Mouse (Mus musculus) spleen, adult 2 months (tissue): ENCODE measurements around the gene Ssc4d. TPM values are rescaled to one million over a fixed set of nuclear protein-coding genes. Genes with fewer than 3 reads are reported as not detected.

Experiments
- DNase-seq, 2 experiments: peaks; one replicate each; pipeline versions ENCODE4 v3.0.0 to v3.0.0-alpha.2; 2012 to 2021; ENCODE audit warnings: low spot score in 2 of 2, low read depth in 1 of 2
- H3K27ac ChIP-seq: fragments of 200-500 bp; 2 replicates; pipeline ENCODE4 v1.5.1; 2012; ENCODE audit warnings: low read length, inconsistent platforms; ENCODE audit not compliant: insufficient read depth
- H3K27me3 ChIP-seq: fragments of 200-500 bp; 2 replicates; pipeline ENCODE4 v1.6.1; 2012; ENCODE audit warnings: mild to moderate bottlenecking, moderate library complexity, low read length, inconsistent platforms; ENCODE audit not compliant: control insufficient read depth, insufficient read depth
- H3K36me3 ChIP-seq: fragments of 200-500 bp; 2 replicates; pipeline ENCODE4 v1.6.1; 2012; ENCODE audit warnings: mild to moderate bottlenecking, low read length, inconsistent platforms; ENCODE audit not compliant: control insufficient read depth, insufficient read depth
- H3K4me1 ChIP-seq: fragments of 200-500 bp; 2 replicates; pipeline ENCODE4 v1.6.1; 2011; ENCODE audit warnings: inconsistent platforms; ENCODE audit not compliant: control insufficient read depth, insufficient read depth, insufficient read length
- H3K4me3 ChIP-seq: fragments of 200-500 bp; 2 replicates; pipeline ENCODE4 v1.5.1; 2011; ENCODE audit warnings: mild to moderate bottlenecking, inconsistent platforms; ENCODE audit not compliant: insufficient read depth, insufficient read length; ENCODE audit errors: extremely low read depth
- CTCF ChIP-seq: fragments of 200-500 bp; IDR thresholded peaks from 2 replicates; pipeline ENCODE4 v1.5.1; 2011; ENCODE audit warnings: mild to moderate bottlenecking, inconsistent platforms; ENCODE audit not compliant: insufficient read depth, insufficient read length, insufficient replicate concordance; ENCODE audit errors: extremely low read depth
- POLR2A ChIP-seq: fragments of 200-500 bp; IDR thresholded peaks from 2 replicates; pipeline ENCODE4 v1.6.1; 2011; ENCODE audit warnings: low read depth, low read length, inconsistent platforms
- WGBS: fragments of 180-500 bp; shearing (Covaris S2); methylation state at CpG from one replicate; pipeline ENCODE4 v1.1.7; 2018; 5-methylcytosine and 5-hydroxymethylcytosine counted together
- polyA plus RNA-seq: library from polyadenylated mRNA; depleted of rRNA; stranded (reverse); fragments of >200 nt; gene quantifications from 2 replicates; pipeline ENCODE4 v1.2.3, GENCODE M21; 2012

The Ssc4d gene
- polyA plus RNA-seq, 1 experiment: 2.0 TPM

GRCm38 (mm10) chr5:135956300-135957206 lies 17.8 kb downstream of the Ssc4d start:
- no peak for DNase-seq
- peaks cover 9% of the 10 kb centered on the region for H3K4me1 ChIP-seq
- no peak for TF ChIP-seq POLR2A
- no peak for TF ChIP-seq CTCF
- no peaks in the 10 kb centered on the region for H3K27me3 ChIP-seq
- H3K36me3 ChIP-seq: no peaks in the 10 kb centered on the region
- no peak overlapping the region for H3K4me3 ChIP-seq
- 59% methylated on average over 9 of the region's 9 CpGs for WGBS
- peak overlapping the region; percentile 86 for H3K27ac ChIP-seq

- no peak overlapping the region for H3K27ac ChIP-seq
- 82% methylated on average over 2 of the region's 2 CpGs for WGBS
- H3K27me3 ChIP-seq: no peaks in the 10 kb centered on the region
- DNase-seq: no peak
- no peaks in the 10 kb centered on the region for H3K4me1 ChIP-seq
- TF ChIP-seq POLR2A: no peak
- no peak for TF ChIP-seq CTCF
- H3K36me3 ChIP-seq: no peaks in the 10 kb centered on the region
- no peak overlapping the region for H3K4me3 ChIP-seq
These were observed 21.5 kb downstream of the Ssc4d start for GRCm38 (mm10) chr5:135952830-135953229.

DNA sequence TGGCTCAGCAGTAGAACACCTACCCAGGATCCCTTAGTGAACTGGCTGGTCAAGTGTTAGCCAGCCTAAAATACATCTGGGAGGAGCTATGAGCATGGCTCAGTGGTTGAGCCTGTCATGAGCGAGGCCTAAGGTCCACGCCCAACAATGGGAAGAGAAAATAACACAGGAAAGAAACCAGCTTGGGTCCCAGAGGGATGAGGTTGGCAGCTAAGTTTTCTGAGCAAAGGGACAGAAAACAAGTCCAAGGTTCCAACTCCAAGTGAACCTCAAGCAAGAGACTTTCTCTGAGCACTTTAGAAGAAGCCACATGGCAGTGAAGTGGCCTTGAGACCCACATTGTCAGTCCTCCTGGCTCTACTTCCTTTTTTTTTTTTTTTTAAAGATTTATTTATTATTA lies 22.7 kb downstream of the Ssc4d start:
- TF ChIP-seq POLR2A (no peak), CTCF (no peak)
- H3K4me1 ChIP-seq: no peaks in the 10 kb centered on the region
- no peak for DNase-seq
- no peaks in the 10 kb centered on the region for H3K36me3 ChIP-seq
- WGBS: 84% methylated on average over 2 of the region's 2 CpGs
- H3K4me3 ChIP-seq: no peak overlapping the region
- no peak overlapping the region for H3K27ac ChIP-seq
- H3K27me3 ChIP-seq: no peaks in the 10 kb centered on the region

DNA sequence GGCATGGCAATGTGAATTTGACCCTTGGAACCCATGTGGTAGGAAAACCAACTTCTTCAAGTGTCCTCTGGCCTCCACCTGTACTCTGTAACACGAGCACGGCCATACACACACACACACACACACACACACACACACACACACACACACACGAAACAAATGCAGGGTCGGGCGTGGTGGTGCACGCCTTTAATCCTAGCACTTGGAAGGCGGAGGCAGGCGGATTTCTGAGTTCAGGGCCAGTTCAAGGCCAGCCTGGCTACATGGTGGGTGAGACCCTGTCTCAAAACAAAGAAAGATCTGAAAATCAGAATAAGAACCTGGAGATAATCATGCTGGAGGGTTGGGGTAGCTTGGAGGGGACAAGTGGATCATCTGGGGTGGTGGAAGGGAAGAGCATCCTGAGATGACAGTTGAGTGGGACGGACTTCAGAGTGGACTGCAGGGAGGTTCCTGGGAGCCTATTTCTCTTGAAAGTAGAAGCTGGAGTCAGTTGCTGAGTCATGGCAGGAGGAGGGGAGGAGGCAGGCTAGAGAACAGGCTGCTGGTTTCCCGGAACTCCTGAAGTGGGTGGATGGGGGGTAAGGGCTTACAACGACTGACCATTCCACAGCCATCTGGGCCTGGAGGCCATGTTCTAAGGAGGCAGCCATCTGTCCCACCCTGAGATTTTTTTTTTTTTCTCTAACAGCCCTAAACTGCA lies 23.5 kb downstream of the Ssc4d start:
- H3K27me3 ChIP-seq: no peaks in the 10 kb centered on the region
- H3K27ac ChIP-seq: no peak overlapping the region
- WGBS: 69% methylated on average over 11 of the region's 11 CpGs
- TF ChIP-seq CTCF: no peak
- TF ChIP-seq POLR2A: no peak
- no peak for DNase-seq
- no peaks in the 10 kb centered on the region for H3K4me1 ChIP-seq
- no peaks in the 10 kb centered on the region for H3K36me3 ChIP-seq
- H3K4me3 ChIP-seq: no peak overlapping the region

- H3K4me1 ChIP-seq: no peaks in the 10 kb centered on the region
- no peak for DNase-seq
- no peaks in the 10 kb centered on the region for H3K36me3 ChIP-seq
- H3K27ac ChIP-seq: no peak overlapping the region
- WGBS: 86% methylated on average over 5 of the region's 5 CpGs
- H3K4me3 ChIP-seq: no peak overlapping the region
- TF ChIP-seq CTCF (no peak), POLR2A (no peak)
- H3K27me3 ChIP-seq: no peaks in the 10 kb centered on the region
These were observed 27.7 kb downstream of the Ssc4d start for GRCm38 (mm10) chr5:135946621-135947020.

DNA sequence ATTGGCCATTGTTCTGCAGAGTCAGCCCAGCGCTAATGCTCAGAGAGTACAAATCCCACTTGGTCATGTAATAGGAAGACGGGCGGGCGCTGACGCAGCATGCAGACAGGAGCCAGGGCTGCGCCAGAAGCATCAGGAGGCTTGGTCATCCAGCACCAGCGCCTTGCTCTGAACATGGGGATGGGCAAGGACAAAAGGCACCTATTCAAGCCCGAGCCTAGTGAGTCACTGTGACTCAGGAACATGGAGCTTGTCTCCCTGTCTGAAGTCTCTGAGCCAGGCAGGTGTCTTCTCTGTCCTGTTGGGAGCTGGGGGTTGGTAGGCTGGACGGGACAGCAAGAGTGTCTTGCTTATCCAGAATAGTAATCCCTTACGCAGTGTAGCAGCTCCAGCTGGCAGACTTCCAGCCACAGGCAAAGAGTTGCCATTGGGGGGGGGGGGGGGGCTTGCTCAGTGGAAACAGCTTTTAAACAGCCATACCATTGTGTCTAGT lies 28.4 kb downstream of the Ssc4d start:
- Histone ChIP-seq H3K36me3 (no peaks in the 10 kb centered on the region), H3K4me3 (no peak overlapping the region), H3K4me1 (no peaks in the 10 kb centered on the region), H3K27me3 (no peaks in the 10 kb centered on the region), H3K27ac (no peak overlapping the region)
- no peak for DNase-seq
- 80% methylated on average over 10 of the region's 10 CpGs for WGBS
- no peak for TF ChIP-seq CTCF
- TF ChIP-seq POLR2A: no peak

GRCm38 (mm10) chr5:135942710-135943109 lies 31.6 kb downstream of the Ssc4d start:
- Histone ChIP-seq H3K4me3 (no peak overlapping the region), H3K27ac (no peak overlapping the region), H3K4me1 (no peaks in the 10 kb centered on the region), H3K36me3 (no peaks in the 10 kb centered on the region), H3K27me3 (no peaks in the 10 kb centered on the region)
- TF ChIP-seq POLR2A: no peak
- TF ChIP-seq CTCF: no peak
- 69% methylated on average over 6 of the region's 6 CpGs for WGBS
- DNase-seq: no peak
